Mouse (Mus musculus): ENCODE measurements around the gene Dbp. TPM values are rescaled to one million over a fixed set of nuclear protein-coding genes. Genes with fewer than 3 reads are reported as not detected.
A peak's percentile ranks its signal among the peaks of the same experiment; 100 is the strongest.

Dbp gene
- polyA plus RNA-seq, 1 experiment from 2014 or later = 1.7 TPM

DNA sequence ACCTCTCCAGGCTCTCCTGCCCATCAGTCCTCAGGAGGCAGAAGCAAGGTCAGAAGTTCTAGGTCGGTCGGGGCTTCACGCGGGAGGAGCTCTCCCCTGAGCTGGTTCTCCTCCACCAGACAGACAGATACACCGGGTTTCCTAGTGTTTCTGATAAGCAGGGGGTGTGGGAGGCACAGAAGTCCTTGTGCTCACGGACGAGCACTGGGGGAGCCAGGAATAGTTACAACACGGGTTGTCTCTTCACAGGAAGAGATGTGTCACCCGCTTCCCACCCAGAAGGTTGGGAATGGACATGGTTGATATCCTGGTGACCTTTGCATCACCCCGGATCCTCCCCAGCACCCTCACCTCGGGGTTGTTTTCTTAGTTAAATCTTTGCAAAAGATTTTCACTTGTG lies 15.1 kb upstream of the Dbp start:
- no peak for ATAC-seq (ENCODE audit: low read depth)
- Histone ChIP-seq H3K27ac (ENCODE audit: low read length) (no peak overlapping the region), H3K4me3 (ENCODE audit: low read length) (no peak overlapping the region), H3K36me3 (ENCODE audit: control insufficient read depth, insufficient read depth, low read length) (no peaks in the 10 kb centered on the region), H3K9me3 (ENCODE audit: control insufficient read depth, low read length) (no peaks in the 10 kb centered on the region), H3K9ac (ENCODE audit: low read length) (no peak overlapping the region), H3K4me2 (ENCODE audit: low read depth, low read length) (no peak overlapping the region), H3K4me1 (replicated peaks; ENCODE audit: control insufficient read depth, insufficient read depth, low read length) (0 out of 2 replicates have a peak, but pooled peaks cover 11% of the 10 kb centered on the region), H3K27me3 (ENCODE audit: control insufficient read depth, insufficient read depth, low read depth, low read length) (no peaks in the 10 kb centered on the region; the same call in 1 of the 2 replicates)
- WGBS = 54% methylated on average over 11 of the region's 11 CpGs

DNA sequence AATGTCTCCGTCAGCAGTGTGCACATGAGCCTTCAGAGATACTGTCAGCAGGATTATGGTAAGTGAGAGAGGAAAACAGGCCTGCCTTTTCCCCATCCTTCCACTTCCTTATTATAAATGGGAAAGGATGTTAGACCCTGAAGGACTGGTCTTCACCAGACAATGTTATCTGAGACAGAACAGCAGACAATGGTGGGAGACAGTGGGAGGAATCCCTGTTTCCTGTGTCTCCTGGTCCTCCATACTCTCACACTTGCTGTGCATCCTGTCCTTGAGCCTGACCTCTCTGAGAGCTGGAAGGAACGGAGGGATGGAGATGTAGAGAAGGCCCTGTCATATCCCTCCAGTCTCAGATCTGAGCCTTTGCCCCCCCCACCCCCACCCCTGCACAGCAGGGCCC lies 12.5 kb upstream of the Dbp start:
- Histone ChIP-seq H3K4me2 (ENCODE audit: low read depth, low read length) (no peak overlapping the region), H3K9ac (ENCODE audit: low read length) (no peak overlapping the region), H3K27ac (ENCODE audit: low read length) (no peak overlapping the region), H3K36me3 (ENCODE audit: control insufficient read depth, insufficient read depth, low read length) (no peaks in the 10 kb centered on the region), H3K4me1 (replicated peaks; ENCODE audit: control insufficient read depth, insufficient read depth, low read length) (no peaks in the 10 kb centered on the region), H3K4me3 (ENCODE audit: low read length) (no peak overlapping the region), H3K27me3 (ENCODE audit: control insufficient read depth, insufficient read depth, low read depth, low read length) (no peaks in the 10 kb centered on the region), H3K9me3 (ENCODE audit: control insufficient read depth, low read length) (no peaks in the 10 kb centered on the region)
- ATAC-seq (ENCODE audit: low read depth) = no peak
- 70% methylated on average over 2 of the region's 2 CpGs for WGBS

DNA sequence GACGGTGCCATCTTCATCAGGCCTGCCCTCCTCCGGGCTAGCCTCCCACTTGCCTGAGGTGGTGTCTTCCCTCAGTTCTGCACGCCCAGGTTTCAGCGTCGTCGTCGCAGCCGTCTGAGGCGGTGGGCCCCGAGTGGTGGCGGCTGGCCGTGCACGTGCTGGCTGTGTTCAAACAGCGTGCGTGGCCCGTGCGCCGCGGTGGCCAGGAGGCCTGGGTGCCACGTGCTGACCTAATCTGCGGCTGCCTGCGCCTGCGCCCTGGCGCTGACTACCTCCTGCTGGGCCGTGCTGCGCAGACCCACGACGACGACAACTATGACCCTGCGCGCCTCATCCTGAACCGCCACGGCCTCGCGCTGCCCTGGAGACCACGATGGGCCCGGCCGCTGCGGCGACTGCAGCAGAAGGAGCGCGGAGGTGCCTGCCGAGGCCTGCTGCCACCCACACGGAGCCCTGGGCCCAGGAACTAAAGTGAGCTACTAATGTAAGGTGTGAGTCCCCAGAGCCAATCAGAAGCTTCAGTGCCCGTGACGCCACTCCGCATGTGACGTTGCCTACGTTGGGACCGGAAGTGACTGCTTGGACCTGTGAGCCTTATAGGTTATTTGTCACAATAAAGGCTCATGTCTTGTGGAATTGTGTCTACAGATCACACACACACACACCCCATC lies 10.8 kb upstream of the Dbp start, which contains the start of gene Sec1:
Sec1 (minus strand) TSS at position 482 of the 671 bp plus-strand sequence.
- 90% methylated on average over 50 of the region's 50 CpGs for WGBS

DNA sequence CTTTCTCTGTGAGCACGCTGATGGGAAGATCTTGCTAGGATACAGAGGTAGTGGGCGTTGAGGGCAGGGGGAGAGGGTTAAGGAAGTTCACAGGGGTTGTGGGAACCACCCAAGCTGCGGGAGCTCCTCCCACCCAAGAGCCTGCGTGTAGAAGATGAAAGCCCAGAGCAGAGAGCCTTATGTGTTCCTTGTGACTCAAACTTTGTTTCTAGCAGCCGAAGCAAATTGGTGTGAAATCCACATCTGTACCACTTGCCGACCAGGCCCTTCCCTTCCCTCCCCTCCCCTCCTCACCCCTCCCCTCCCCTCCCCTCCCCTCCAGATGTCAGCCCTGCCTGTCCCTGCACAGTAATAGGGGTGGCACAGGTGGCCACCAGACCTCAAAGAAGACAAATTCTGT lies 9.8 kb upstream of the Dbp start:
- WGBS = 15% methylated on average over 6 of the region's 6 CpGs
- ATAC-seq (ENCODE audit: low read depth) = no peak
- no peaks in the 10 kb centered on the region for H3K9me3 ChIP-seq (ENCODE audit: control insufficient read depth, low read length)
- no peak overlapping the region for H3K27ac ChIP-seq (ENCODE audit: low read length)
- no peak overlapping the region for H3K4me2 ChIP-seq (ENCODE audit: low read depth, low read length)
- no peak overlapping the region for H3K9ac ChIP-seq (ENCODE audit: low read length)
- H3K36me3 ChIP-seq (ENCODE audit: control insufficient read depth, insufficient read depth, low read length) = no peaks in the 10 kb centered on the region
- H3K4me3 ChIP-seq (ENCODE audit: low read length) = no peak overlapping the region
- H3K27me3 ChIP-seq (ENCODE audit: control insufficient read depth, insufficient read depth, low read depth, low read length) = peaks cover 18% of the 10 kb centered on the region
- peaks cover 2% of the 10 kb centered on the region for H3K4me1 ChIP-seq (replicated peaks; ENCODE audit: control insufficient read depth, insufficient read depth, low read length)

More for the DNA sequence above, 10.8 kb upstream of the Dbp start, which contains the start of gene Sec1:
- Histone ChIP-seq H3K27me3 (ENCODE audit: control insufficient read depth, insufficient read depth, low read depth, low read length) (peaks cover 8% of the 10 kb centered on the region), H3K9me3 (ENCODE audit: control insufficient read depth, low read length) (no peaks in the 10 kb centered on the region), H3K4me3 (ENCODE audit: low read length) (no peak within 1 kb of the TSS), H3K36me3 (ENCODE audit: control insufficient read depth, insufficient read depth, low read length) (no peaks in the 10 kb centered on the region), H3K27ac (ENCODE audit: low read length) (no peak within 1 kb of the TSS), H3K4me2 (ENCODE audit: low read depth, low read length) (no peak within 1 kb of the TSS), H3K9ac (ENCODE audit: low read length) (no peak within 1 kb of the TSS), H3K4me1 (replicated peaks; ENCODE audit: control insufficient read depth, insufficient read depth, low read length) (no peaks in the 10 kb centered on the region)
- no peak for ATAC-seq (ENCODE audit: low read depth)

DNA sequence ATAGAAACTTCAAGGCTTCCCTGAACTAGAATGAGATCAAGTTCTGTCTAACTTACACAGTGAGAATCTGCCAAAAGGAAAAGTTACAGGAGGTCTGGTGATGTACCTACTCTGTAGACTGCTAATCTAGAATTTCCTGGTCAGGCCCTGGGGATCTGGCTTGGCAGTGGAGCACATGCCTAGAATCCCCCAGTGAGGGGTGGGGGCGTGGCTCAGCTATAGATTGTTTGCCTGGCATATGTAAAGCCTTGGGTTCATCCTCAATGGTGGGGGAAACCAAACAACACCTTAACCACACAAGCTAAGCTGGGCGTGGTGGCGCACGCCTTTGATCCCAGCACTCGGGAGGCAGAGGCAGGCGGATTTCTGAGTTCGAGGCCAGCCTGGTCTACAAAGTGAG lies 7.0 kb upstream of the Dbp start:
- H3K9ac ChIP-seq (ENCODE audit: low read length) = no peak overlapping the region
- H3K27me3 ChIP-seq (ENCODE audit: control insufficient read depth, insufficient read depth, low read depth, low read length) = peaks cover 30% of the 10 kb centered on the region
- no peaks in the 10 kb centered on the region for H3K9me3 ChIP-seq (ENCODE audit: control insufficient read depth, low read length)
- peaks cover 10% of the 10 kb centered on the region for H3K4me1 ChIP-seq (replicated peaks; ENCODE audit: control insufficient read depth, insufficient read depth, low read length)
- no peak overlapping the region for H3K4me3 ChIP-seq (ENCODE audit: low read length)
- H3K27ac ChIP-seq (ENCODE audit: low read length) = no peak overlapping the region
- 81% methylated on average over 5 of the region's 7 CpGs for WGBS
- H3K4me2 ChIP-seq (ENCODE audit: low read depth, low read length) = no peak overlapping the region
- no peaks in the 10 kb centered on the region for H3K36me3 ChIP-seq (ENCODE audit: control insufficient read depth, insufficient read depth, low read length)
- ATAC-seq (ENCODE audit: low read depth) = no peak

DNA sequence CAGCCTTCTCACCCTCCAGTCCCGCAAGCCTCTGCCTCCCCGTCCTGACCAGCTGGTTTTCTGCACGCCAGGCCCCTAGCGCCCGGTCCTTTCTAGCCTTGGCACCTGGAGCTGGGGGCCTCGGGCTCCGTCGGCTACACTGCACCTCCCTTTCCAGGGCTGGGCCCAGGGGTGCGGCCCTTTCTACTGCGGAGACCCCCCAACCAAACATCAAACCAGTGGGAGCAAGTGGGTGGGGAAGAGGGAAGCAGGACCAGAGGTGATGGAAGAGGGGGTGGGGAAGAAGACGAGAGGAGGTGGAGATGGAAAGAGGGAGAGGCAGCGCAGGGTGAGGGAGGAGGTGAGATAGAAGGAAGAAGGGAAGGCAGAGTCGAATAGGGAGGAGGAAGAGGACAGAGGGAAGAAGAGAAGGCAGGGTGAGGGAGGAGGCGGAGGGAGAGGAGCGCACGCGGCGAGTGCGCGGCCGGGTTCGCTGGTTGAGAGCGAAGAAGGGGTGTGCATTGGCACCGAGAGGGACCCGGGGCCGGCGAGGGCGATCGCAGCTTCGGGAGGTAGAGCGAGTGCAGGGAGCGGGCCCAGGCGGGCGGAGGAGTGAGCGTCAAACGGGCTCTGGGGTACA lies 5.3 kb upstream of the Dbp start, which contains the start of gene Car11:
Car11 (plus strand) TSS at position 321 of the 619 bp plus-strand sequence.
- WGBS = 2% methylated on average over 36 of the region's 36 CpGs
- Histone ChIP-seq H3K4me2 (ENCODE audit: low read depth, low read length) (peak within 1 kb of the TSS; percentile 60), H3K4me3 (ENCODE audit: low read length) (peak within 1 kb of the TSS; percentile 42), H3K9ac (ENCODE audit: low read length) (peak within 1 kb of the TSS; percentile 43), H3K36me3 (ENCODE audit: control insufficient read depth, insufficient read depth, low read length) (no peaks in the 10 kb centered on the region), H3K9me3 (ENCODE audit: control insufficient read depth, low read length) (no peaks in the 10 kb centered on the region), H3K27ac (ENCODE audit: low read length) (no peak within 1 kb of the TSS), H3K4me1 (replicated peaks; ENCODE audit: control insufficient read depth, insufficient read depth, low read length) (peaks cover 21% of the 10 kb centered on the region), H3K27me3 (ENCODE audit: control insufficient read depth, insufficient read depth, low read depth, low read length) (peaks cover 30% of the 10 kb centered on the region)
- no peak for ATAC-seq (ENCODE audit: low read depth)

DNA sequence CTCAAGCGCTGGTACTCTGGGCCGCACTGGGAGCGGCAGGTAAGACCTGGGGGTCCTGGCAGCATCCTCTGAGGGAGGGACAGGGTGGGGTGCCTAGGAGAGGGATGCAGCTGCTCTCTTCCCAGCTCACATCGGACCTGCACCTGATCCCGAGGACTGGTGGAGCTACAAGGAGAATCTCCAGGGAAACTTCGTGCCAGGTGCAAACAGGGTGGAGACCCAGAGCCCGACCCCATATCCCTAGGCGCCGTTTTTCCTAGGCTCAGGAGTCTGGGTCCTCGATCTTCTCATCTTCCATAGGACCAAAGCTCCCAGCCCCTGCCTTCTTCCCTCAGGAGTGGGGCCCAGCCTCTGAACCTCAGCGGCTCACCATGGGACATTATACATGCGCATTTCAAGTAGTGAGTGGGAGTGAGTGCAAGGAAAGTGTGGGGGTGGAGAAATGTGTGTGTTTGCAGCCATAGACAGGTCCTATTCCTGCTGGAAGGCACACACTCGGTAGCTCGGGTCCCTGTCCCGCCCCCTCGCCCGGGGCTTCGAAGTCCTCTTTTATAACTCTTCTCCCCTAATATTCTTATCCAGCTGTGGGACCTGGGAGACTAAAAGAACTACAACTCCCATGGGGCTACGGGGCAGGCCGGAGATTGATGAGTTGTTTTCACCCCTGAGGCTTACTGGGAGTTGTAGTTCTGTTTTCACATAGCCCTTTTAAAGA lies 4.4 kb upstream of the Dbp start:
- Histone ChIP-seq H3K36me3 (ENCODE audit: control insufficient read depth, insufficient read depth, low read length) (no peaks in the 10 kb centered on the region), H3K4me1 (replicated peaks; ENCODE audit: control insufficient read depth, insufficient read depth, low read length) (peaks cover 23% of the 10 kb centered on the region), H3K4me3 (ENCODE audit: low read length) (peak overlapping the region; percentile 42), H3K27ac (ENCODE audit: low read length) (no peak overlapping the region), H3K27me3 (ENCODE audit: control insufficient read depth, insufficient read depth, low read depth, low read length) (peaks cover 30% of the 10 kb centered on the region), H3K9me3 (ENCODE audit: control insufficient read depth, low read length) (no peaks in the 10 kb centered on the region), H3K4me2 (ENCODE audit: low read depth, low read length) (peak overlapping the region; percentile 60), H3K9ac (ENCODE audit: low read length) (peak overlapping the region; percentile 43)
- peak; percentile 12; the same call in 1 of the 2 replicates for ATAC-seq (ENCODE audit: low read depth)
- under 1% methylated on average over 20 of the region's 20 CpGs for WGBS

DNA sequence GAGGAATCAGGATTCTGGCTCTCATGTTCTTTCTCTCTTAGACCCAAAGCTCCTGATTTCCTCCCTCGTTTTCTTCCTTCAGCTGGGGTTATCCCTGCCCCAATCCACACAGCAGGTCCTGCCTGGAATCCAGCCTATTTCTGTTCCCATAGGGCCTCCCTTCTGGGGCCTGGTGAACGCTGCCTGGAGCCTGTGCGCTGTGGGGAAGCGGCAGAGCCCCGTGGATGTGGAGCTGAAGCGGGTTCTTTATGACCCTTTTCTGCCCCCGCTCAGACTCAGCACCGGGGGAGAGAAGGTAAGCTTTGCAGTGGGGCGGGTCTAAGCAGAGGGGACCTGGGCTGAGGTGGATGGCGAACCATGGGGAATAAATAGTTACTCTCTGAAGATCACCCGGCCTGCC lies 3.8 kb upstream of the Dbp start:
- no peaks in the 10 kb centered on the region for H3K9me3 ChIP-seq (ENCODE audit: control insufficient read depth, low read length)
- peak overlapping the region; percentile 42; the same call in 1 of the 2 replicates for H3K4me3 ChIP-seq (ENCODE audit: low read length)
- H3K27ac ChIP-seq (ENCODE audit: low read length) = no peak overlapping the region
- H3K27me3 ChIP-seq (ENCODE audit: control insufficient read depth, insufficient read depth, low read depth, low read length) = peaks cover 30% of the 10 kb centered on the region
- 33% methylated on average over 11 of the region's 11 CpGs for WGBS
- H3K9ac ChIP-seq (ENCODE audit: low read length) = peak overlapping the region; percentile 33
- H3K4me2 ChIP-seq (ENCODE audit: low read depth, low read length) = peak overlapping the region; percentile 60
- ATAC-seq (ENCODE audit: low read depth) = no peak
- peaks cover 29% of the 10 kb centered on the region for H3K4me1 ChIP-seq (replicated peaks; ENCODE audit: control insufficient read depth, insufficient read depth, low read length)
- H3K36me3 ChIP-seq (ENCODE audit: control insufficient read depth, insufficient read depth, low read length) = no peaks in the 10 kb centered on the region

DNA sequence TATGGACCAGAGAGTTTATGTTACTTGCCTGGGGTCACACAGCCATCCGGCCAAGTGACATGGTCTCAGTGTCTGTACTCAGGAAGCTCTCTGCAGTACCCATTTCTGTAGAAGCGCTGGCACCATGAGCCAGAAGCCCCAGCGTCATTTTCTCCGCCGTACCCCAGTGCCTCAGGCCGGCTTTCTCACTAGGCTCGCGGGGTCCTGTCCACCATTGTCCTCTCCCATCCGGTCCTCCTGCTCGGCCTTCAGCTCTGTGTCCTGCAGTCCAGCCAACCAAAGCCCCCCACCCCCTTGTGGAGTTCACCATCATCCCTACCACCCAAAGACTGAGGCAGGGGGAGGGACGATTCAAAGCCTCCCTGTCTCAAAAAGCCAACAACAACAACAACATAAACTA lies 3.3 kb upstream of the Dbp start:
- no peaks in the 10 kb centered on the region for H3K9me3 ChIP-seq (ENCODE audit: control insufficient read depth, low read length)
- H3K4me1 ChIP-seq (replicated peaks; ENCODE audit: control insufficient read depth, insufficient read depth, low read length) = peaks cover 33% of the 10 kb centered on the region
- WGBS = 87% methylated on average over 11 of the region's 11 CpGs
- H3K4me3 ChIP-seq (ENCODE audit: low read length) = no peak overlapping the region
- no peak for ATAC-seq (ENCODE audit: low read depth)
- no peak overlapping the region for H3K27ac ChIP-seq (ENCODE audit: low read length)
- H3K9ac ChIP-seq (ENCODE audit: low read length) = no peak overlapping the region
- H3K27me3 ChIP-seq (ENCODE audit: control insufficient read depth, insufficient read depth, low read depth, low read length) = peaks cover 30% of the 10 kb centered on the region
- no peak overlapping the region for H3K4me2 ChIP-seq (ENCODE audit: low read depth, low read length)
- no peaks in the 10 kb centered on the region for H3K36me3 ChIP-seq (ENCODE audit: control insufficient read depth, insufficient read depth, low read length)
